Mouse (Mus musculus) CH12.LX (cell line): ENCODE data around the gene Slc25a34. TPM values are rescaled to one million over a fixed set of nuclear protein-coding genes. Genes with fewer than 3 reads are reported as not detected.

Source experiments
- DNase-seq: peaks from one replicate; pipeline ENCODE4 v3.0.0-alpha.2; 2013; ENCODE audit errors: extremely low read depth
- H3K27ac ChIP-seq: 2 replicates; pipeline ENCODE4 v1.5.1; 2012; ENCODE audit warnings: low read depth, mild to moderate bottlenecking, control low read depth, moderate library complexity; ENCODE audit not compliant: insufficient read depth
- H3K27me3 ChIP-seq: replicated peaks from 2 replicates; pipeline ENCODE3; 2012; ENCODE audit warnings: inconsistent platforms
- H3K36me3 ChIP-seq, 2 experiments: replicated peaks in 1 of 2; 2 replicates each; pipeline versions ENCODE3 to v1.6.1; 2012; ENCODE audit warnings: inconsistent platforms in 1 of 2, low read length in 1 of 2, mild to moderate bottlenecking in 1 of 2, mixed read lengths in 1 of 2, moderate library complexity in 1 of 2; ENCODE audit not compliant: control insufficient read depth in 1 of 2, insufficient read depth in 1 of 2
- H3K4me1 ChIP-seq, 2 experiments: 2 replicates each; pipeline ENCODE4 v1.6.1; 2012; ENCODE audit warnings: inconsistent platforms in 1 of 2, moderate library complexity in 1 of 2; ENCODE audit not compliant: insufficient read depth in 2 of 2, control insufficient read depth in 1 of 2
- H3K4me2 ChIP-seq: 2 replicates; pipeline ENCODE4 v1.6.1; 2012; ENCODE audit warnings: low read depth, mild to moderate bottlenecking, control low read depth; ENCODE audit not compliant: poor library complexity, insufficient read depth, severe bottlenecking
- H3K4me3 ChIP-seq, 3 experiments: fragments of 150-350 bp in 1 of 3; sonication (generic) in 1 of 3; replicated peaks in 1 of 3; 2 replicates each; pipeline versions ENCODE3 to v1.5.1; 2011 to 2012; ENCODE audit warnings: low read depth in 2 of 3, low read length in 2 of 3, mild to moderate bottlenecking in 2 of 3, moderate library complexity in 2 of 3, control low read depth in 1 of 3, improper control_type of control experiment in 1 of 3, inconsistent platforms in 1 of 3, mixed read lengths in 1 of 3; ENCODE audit not compliant: poor library complexity in 1 of 3
- H3K79me2 ChIP-seq: replicated peaks from 2 replicates; pipeline ENCODE4 v1.6.1; 2012; ENCODE audit warnings: mild to moderate bottlenecking, moderate library complexity; ENCODE audit not compliant: control insufficient read depth, poor library complexity, insufficient read depth, severe bottlenecking; ENCODE audit errors: extremely low read depth
- H3K9ac ChIP-seq: 2 replicates; pipeline ENCODE4 v1.6.1; 2012; ENCODE audit warnings: low read depth, mild to moderate bottlenecking, control low read depth, moderate library complexity; ENCODE audit not compliant: insufficient read depth
- H3K9me3 ChIP-seq: replicated peaks from 2 replicates; pipeline ENCODE3; 2012; ENCODE audit warnings: low read length, inconsistent platforms, mixed read lengths
- CHD1 ChIP-seq: IDR thresholded peaks from 2 replicates; pipeline ENCODE4 v1.6.1; 2012; ENCODE audit warnings: low read depth, low read length, improper control_type of control experiment, inconsistent platforms
- CTCF ChIP-seq, 2 experiments: IDR thresholded peaks in 1 of 2; conservative IDR thresholded peaks in 1 of 2; 2 replicates each; pipeline ENCODE4 v1.5.1; 2011 to 2012; ENCODE audit warnings: low read depth in 2 of 2, low read length in 2 of 2, improper control_type of control experiment in 1 of 2, inconsistent platforms in 1 of 2, mild to moderate bottlenecking in 1 of 2, moderate library complexity in 1 of 2
- E2F4 ChIP-seq: IDR thresholded peaks from 2 replicates; pipeline ENCODE4 v1.6.1; 2011; ENCODE audit warnings: low read depth, low read length, improper control_type of control experiment; ENCODE audit not compliant: insufficient replicate concordance
- ELF1 ChIP-seq: IDR thresholded peaks from 2 replicates; pipeline ENCODE4 v1.6.1; 2014; ENCODE audit warnings: low read depth, mild to moderate bottlenecking, inconsistent platforms, low read length, improper control_type of control experiment
- EP300 ChIP-seq: IDR thresholded peaks from 2 replicates; pipeline ENCODE4 v1.6.1; 2011; ENCODE audit warnings: low read length, improper control_type of control experiment
- GABPA ChIP-seq: IDR thresholded peaks from 2 replicates; pipeline ENCODE4 v1.6.1; 2012; ENCODE audit warnings: low read depth, low read length, improper control_type of control experiment, inconsistent platforms; ENCODE audit not compliant: insufficient replicate concordance
- HCFC1 ChIP-seq: IDR thresholded peaks from 2 replicates; pipeline ENCODE4 v1.6.1; 2012; ENCODE audit warnings: low read depth, mild to moderate bottlenecking, inconsistent platforms, low read length, improper control_type of control experiment
- IRF4 ChIP-seq: IDR thresholded peaks from 2 replicates; pipeline ENCODE4 v1.6.1; 2014; ENCODE audit warnings: low read depth, mild to moderate bottlenecking, inconsistent platforms, low read length, improper control_type of control experiment
- JUN ChIP-seq: IDR thresholded peaks from 2 replicates; pipeline ENCODE4 v1.6.1; 2011; ENCODE audit warnings: low read depth, mild to moderate bottlenecking, low read length, improper control_type of control experiment, moderate library complexity; ENCODE audit not compliant: insufficient read depth
- KAT2A ChIP-seq: IDR thresholded peaks from 2 replicates; pipeline ENCODE4 v1.6.1; 2012; ENCODE audit warnings: low read length, improper control_type of control experiment, inconsistent platforms; ENCODE audit not compliant: insufficient replicate concordance
- MAFK ChIP-seq: IDR thresholded peaks from 2 replicates; pipeline ENCODE4 v1.6.1; 2011; ENCODE audit warnings: low read length, improper control_type of control experiment; ENCODE audit not compliant: insufficient replicate concordance
- MAX ChIP-seq: IDR thresholded peaks from 2 replicates; pipeline ENCODE4 v1.6.1; 2011; ENCODE audit warnings: low read length, improper control_type of control experiment
- NELFE ChIP-seq: IDR thresholded peaks from 2 replicates; pipeline ENCODE4 v1.6.1; 2011; ENCODE audit warnings: low read depth, low read length, improper control_type of control experiment
- NRF1 ChIP-seq: IDR thresholded peaks from 2 replicates; pipeline ENCODE4 v1.6.1; 2014; ENCODE audit warnings: low read depth, mild to moderate bottlenecking, inconsistent platforms, low read length, improper control_type of control experiment, moderate library complexity
- PAX5 ChIP-seq: IDR thresholded peaks from 2 replicates; pipeline ENCODE4 v1.6.1; 2012; ENCODE audit warnings: low read length, inconsistent platforms, mixed read lengths
- POLR2A ChIP-seq: IDR thresholded peaks from 2 replicates; pipeline ENCODE4 v1.6.1; 2011; ENCODE audit warnings: low read depth, mild to moderate bottlenecking, improper control_type of control experiment, low read length
- POLR2AphosphoS2 ChIP-seq: IDR thresholded peaks from 2 replicates; pipeline ENCODE4 v1.6.1; 2011; ENCODE audit warnings: low read depth, low read length, improper control_type of control experiment
- RAD21 ChIP-seq: IDR thresholded peaks from 2 replicates; pipeline ENCODE4 v1.6.1; 2011; ENCODE audit warnings: low read depth, mild to moderate bottlenecking, low read length, improper control_type of control experiment, moderate library complexity
- SMC3 ChIP-seq: IDR thresholded peaks from 2 replicates; pipeline ENCODE4 v1.6.1; 2011; ENCODE audit warnings: low read depth, low read length, improper control_type of control experiment
- TBP ChIP-seq: conservative IDR thresholded peaks from 2 replicates; pipeline ENCODE4 v1.6.1; 2011; ENCODE audit warnings: low read depth, low read length, improper control_type of control experiment
- TCF12 ChIP-seq: IDR thresholded peaks from 2 replicates; pipeline ENCODE4 v1.6.1; 2014; ENCODE audit warnings: low read depth, mild to moderate bottlenecking, inconsistent platforms, low read length, improper control_type of control experiment
- UBTF ChIP-seq: IDR thresholded peaks from 2 replicates; pipeline ENCODE4 v1.6.1; 2012; ENCODE audit warnings: low read depth, mild to moderate bottlenecking, inconsistent platforms, low read length, improper control_type of control experiment, moderate library complexity
- USF1 ChIP-seq: IDR thresholded peaks from 2 replicates; pipeline ENCODE4 v1.6.1; 2014; ENCODE audit warnings: low read depth, mild to moderate bottlenecking, inconsistent platforms, low read length, improper control_type of control experiment
- USF2 ChIP-seq: conservative IDR thresholded peaks from 2 replicates; pipeline ENCODE4 v1.6.1; 2011; ENCODE audit warnings: low read depth, low read length, improper control_type of control experiment
- ZC3H11A ChIP-seq: IDR thresholded peaks from 2 replicates; pipeline ENCODE4 v1.6.1; 2012; ENCODE audit warnings: low read depth, mild to moderate bottlenecking, inconsistent platforms, low read length, improper control_type of control experiment
- ZKSCAN1 ChIP-seq: IDR thresholded peaks from 2 replicates; pipeline ENCODE4 v1.6.1; 2012; ENCODE audit warnings: low read depth, inconsistent platforms, low read length, improper control_type of control experiment, borderline replicate concordance
- ZMIZ1 ChIP-seq: IDR thresholded peaks from 2 replicates; pipeline ENCODE4 v1.6.1; 2012; ENCODE audit warnings: low read depth, mild to moderate bottlenecking, inconsistent platforms, low read length, improper control_type of control experiment
- ZNF384 ChIP-seq: IDR thresholded peaks from 2 replicates; pipeline ENCODE4 v1.6.1; 2012; ENCODE audit warnings: low read depth, low read length, improper control_type of control experiment, inconsistent platforms
- dilution Hi-C: fragments of 300-500 bp; cut with MboI; formaldehyde crosslinking; loops from 2 replicates; pipeline ENCODE4 v1.14.3; 2020; ENCODE audit warnings: low sequenced_read_pairs; ENCODE audit not compliant: extremely low pct_unique_long_range_greater_than_20kb, extremely low pct_ligation_motif_present
- in situ Hi-C: fragments of 300-500 bp; cut with MboI; formaldehyde crosslinking; loops from 3 replicates; pipeline ENCODE4 v1.14.3; 2019; ENCODE audit warnings: low sequenced_read_pairs, low pct_ligation_motif_present, low pct_unique_long_range_greater_than_20kb, mixed read lengths
- polyA plus RNA-seq: library from polyadenylated mRNA; unstranded; fragments of >175 nt; gene quantifications from 2 replicates; pipeline ENCODE4 v1.2.1, GENCODE M21; 2012; ENCODE audit warnings: low read depth; ENCODE audit not compliant: insufficient read length
- total RNA-seq, 2 experiments: library from RNA; depleted of rRNA; stranded (reverse); fragments of 300-350 nt in 1 of 2; fragments of >200 nt in 1 of 2; gene quantifications; 2 replicates each; pipeline ENCODE4 v1.2.3; 2012 to 2014

Slc25a34 gene
- total and polyA plus RNA-seq, 3 experiments: 0.23 to 1.7 (median 0.64) TPM

- Histone ChIP-seq H3K9ac (no peak overlapping the region), H3K27me3 (no peaks in the 10 kb centered on the region), H3K4me1 (peaks cover 3 to 24% of the 10 kb centered on the region in 2 experiments), H3K9me3 (peaks cover 6% of the 10 kb centered on the region), H3K4me3 (no peak overlapping the region), H3K36me3 (no peaks in the 10 kb centered on the region), H3K27ac (no peak overlapping the region), H3K79me2 (no peaks in the 10 kb centered on the region), H3K4me2 (no peak overlapping the region)
- no peak for TF ChIP-seq E2F4
- no peak for TF ChIP-seq ZC3H11A
- no peak for TF ChIP-seq KAT2A
- TF ChIP-seq POLR2AphosphoS2: no peak
- no peak for TF ChIP-seq TCF12
- no peak for TF ChIP-seq MAFK
- no peak for TF ChIP-seq HCFC1
- TF ChIP-seq ELF1: no peak
- TF ChIP-seq POLR2A: no peak
- no peak for TF ChIP-seq CTCF (conservative IDR thresholded peaks at IDR 0.05 in 1 of 2, IDR thresholded peaks at IDR 0.05 in 1 of 2; ENCODE audit: low read depth in 2 of 2, low read length in 2 of 2)
- no peak for TF ChIP-seq IRF4
- no peak for TF ChIP-seq USF1
- in situ Hi-C loops (no loop called here), dilution Hi-C loops (no loop called here)
- DNase-seq: no peak
These were observed 47.2 kb downstream of the Slc25a34 start for GRCm38 (mm10) chr4:141576404-141576803.

- in situ Hi-C loops: no loop called here
- H3K27me3 ChIP-seq: no peaks in the 10 kb centered on the region
- H3K79me2 ChIP-seq: no peaks in the 10 kb centered on the region
- H3K27ac ChIP-seq: peak overlapping the region; percentile 2; the same call in 1 of the 2 replicates
- peak overlapping the region; percentile 2 to 51 (median 46) for H3K4me3 ChIP-seq
- H3K4me1 ChIP-seq: peaks cover 3 to 24% of the 10 kb centered on the region in 2 experiments
- H3K9ac ChIP-seq: peak overlapping the region; percentile 73; the same call in 1 of the 2 replicates
- dilution Hi-C loops: no loop called here
- peaks cover 6% of the 10 kb centered on the region for H3K9me3 ChIP-seq
- peak; percentile 83 for DNase-seq
- H3K4me2 ChIP-seq: peak overlapping the region; percentile 39
- H3K36me3 ChIP-seq: no peaks in the 10 kb centered on the region
- TF ChIP-seq TCF12 (peak; percentile 84), ELF1 (peak; percentile 64; the same call in 1 of the 2 replicates), HCFC1 (0 out of 2 replicates have a peak, but pooled peaks have one; percentile 19), USF2 (no peak), NRF1 (no peak), TBP (no peak), SMC3 (peak; percentile 94), ZKSCAN1 (no peak), USF1 (no peak), MAFK (no peak), NELFE (0 out of 2 replicates have a peak, but pooled peaks have one; percentile 32), EP300 (peak; percentile 50; the same call in 1 of the 2 replicates), RAD21 (peak; percentile 94), E2F4 (no peak), ZNF384 (no peak), UBTF (no peak), KAT2A (no peak), POLR2A (peak; percentile 54), ZMIZ1 (no peak), IRF4 (no peak), CHD1 (peak; percentile 96), PAX5 (no peak), GABPA (no peak), JUN (no peak), CTCF (conservative IDR thresholded peaks at IDR 0.05 in 1 of 2, IDR thresholded peaks at IDR 0.05 in 1 of 2; ENCODE audit: low read depth in 2 of 2, low read length in 2 of 2) (peak; percentile 74 to 95), MAX (no peak), POLR2AphosphoS2 (no peak)
These were observed 48.6 kb downstream of the Slc25a34 start for GRCm38 (mm10) chr4:141574789-141575702.
